Mouse (Mus musculus) midbrain, embryonic 12.5 days (tissue): ENCODE measurements around the gene Sema4g. TPM values are rescaled to one million over a fixed set of nuclear protein-coding genes. Genes with fewer than 3 reads are reported as not detected.
A peak's percentile ranks its signal among the peaks of the same experiment; 100 is the strongest.

ENCODE experiments used
- ATAC-seq: fragments of 200-750 bp; cut with Nextera tagmentation; 2 replicates; pipeline ENCODE4 v1.8.0; 2017; ENCODE audit warnings: low read depth, moderate TSS enrichment, moderate library complexity; ENCODE audit not compliant: low FRiP score
- H3K27ac ChIP-seq: fragments of 300-500 bp; sonication (generic); replicated peaks from 2 replicates; pipeline ENCODE4 v1.5.1; 2016; ENCODE audit warnings: mild to moderate bottlenecking
- H3K27me3 ChIP-seq: fragments of 300-500 bp; sonication (generic); 2 replicates; pipeline ENCODE4 v1.6.1; 2016; ENCODE audit warnings: mild to moderate bottlenecking
- H3K36me3 ChIP-seq: fragments of 300-500 bp; sonication (generic); 2 replicates; pipeline ENCODE4 v1.6.1; 2016
- H3K4me1 ChIP-seq: fragments of 300-500 bp; sonication (generic); 2 replicates; pipeline ENCODE4 v1.6.1; 2016
- H3K4me2 ChIP-seq: fragments of 300-500 bp; sonication (generic); replicated peaks from 2 replicates; pipeline ENCODE4 v1.6.1; 2016; ENCODE audit warnings: mild to moderate bottlenecking, moderate library complexity
- H3K4me3 ChIP-seq: fragments of 300-500 bp; sonication (generic); 2 replicates; pipeline ENCODE4 v1.5.1; 2016; ENCODE audit warnings: mild to moderate bottlenecking
- H3K9ac ChIP-seq: fragments of 300-500 bp; sonication (generic); replicated peaks from 2 replicates; pipeline ENCODE4 v1.6.1; 2016; ENCODE audit warnings: mild to moderate bottlenecking, moderate library complexity
- H3K9me3 ChIP-seq: fragments of 300-500 bp; sonication (generic); 2 replicates; pipeline ENCODE4 v1.6.1; 2016; ENCODE audit warnings: mild to moderate bottlenecking
- WGBS: fragments of 180-500 bp; shearing (Covaris S2); methylation state at CpG from one replicate; pipeline ENCODE4 v1.1.7; 2016; 5-methylcytosine and 5-hydroxymethylcytosine counted together
- polyA plus RNA-seq: library from polyadenylated mRNA; unstranded; fragments of >200 nt; fragmentation: Nextera tagmentation; extraction: Ambion mirVana; gene quantifications from 2 replicates; pipeline ENCODE4 v1.2.1, GENCODE M21; 2016

Sema4g gene
- polyA plus RNA-seq, 1 experiment from 2014 or later: 8.8 TPM

GRCm38 (mm10) chr19:45005957-45006712 lies 17.2 kb downstream of the Sema4g start, which contains the start of gene Mrpl43:
Mrpl43 (minus strand) TSS chr19:45006442.
- under 1% methylated on average over 82 of the region's 82 CpGs for WGBS
- Histone ChIP-seq H3K27me3 (no peaks in the 10 kb centered on the region), H3K36me3 (peaks cover 57% of the 10 kb centered on the region), H3K27ac (peak within 1 kb of the TSS; percentile 77), H3K9me3 (no peaks in the 10 kb centered on the region), H3K4me3 (peak within 1 kb of the TSS; percentile 97), H3K4me2 (peak within 1 kb of the TSS; percentile 88), H3K9ac (peak within 1 kb of the TSS; percentile 84), H3K4me1 (peaks cover 22% of the 10 kb centered on the region)
- peak; percentile 93 for ATAC-seq

DNA sequence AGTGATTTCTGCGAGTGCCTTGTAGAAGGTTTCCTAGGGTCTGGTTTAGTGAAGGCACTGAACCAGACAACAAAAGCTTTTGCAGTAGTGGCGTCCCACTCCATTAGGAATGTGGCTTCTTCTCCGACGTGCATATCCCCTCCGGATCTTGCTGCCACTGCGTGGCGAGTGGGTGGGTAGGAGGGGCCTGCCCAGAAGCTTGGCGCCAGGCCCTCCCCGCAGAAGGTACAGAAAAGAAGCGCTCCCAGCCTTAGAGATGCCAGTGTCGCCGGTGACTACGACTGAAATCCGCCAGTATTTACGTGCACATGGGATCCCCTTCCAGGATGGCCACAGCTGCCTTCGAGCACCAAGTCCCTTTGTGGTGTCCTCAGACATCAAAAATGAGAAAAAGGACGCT lies 18.1 kb downstream of the Sema4g start:
- 46% methylated on average over 17 of the region's 17 CpGs for WGBS
- Histone ChIP-seq H3K4me2 (peak overlapping the region; percentile 88), H3K27ac (peak overlapping the region; percentile 77), H3K4me1 (peaks cover 22% of the 10 kb centered on the region), H3K9ac (peak overlapping the region; percentile 84), H3K27me3 (no peaks in the 10 kb centered on the region), H3K36me3 (peaks cover 57% of the 10 kb centered on the region), H3K9me3 (no peaks in the 10 kb centered on the region), H3K4me3 (peak overlapping the region; percentile 97)
- ATAC-seq: no peak

- H3K4me3 ChIP-seq: peak overlapping the region; percentile 97
- H3K27me3 ChIP-seq: no peaks in the 10 kb centered on the region
- ATAC-seq: no peak
- no peak overlapping the region for H3K27ac ChIP-seq
- peaks cover 54% of the 10 kb centered on the region for H3K36me3 ChIP-seq
- H3K9me3 ChIP-seq: no peaks in the 10 kb centered on the region
- H3K9ac ChIP-seq: peak overlapping the region; percentile 84; the same call in 1 of the 2 replicates
- H3K4me1 ChIP-seq: peaks cover 27% of the 10 kb centered on the region
- peak overlapping the region; percentile 88 for H3K4me2 ChIP-seq
- 94% methylated on average over 20 of the region's 20 CpGs for WGBS
Measured at GRCm38 (mm10) chr19:45007425-45008191, 18.7 kb downstream of the Sema4g start.

GRCm38 (mm10) chr19:45010646-45011045 lies 21.7 kb downstream of the Sema4g start:
- ATAC-seq: no peak
- peaks cover 34% of the 10 kb centered on the region for H3K36me3 ChIP-seq
- peaks cover 5% of the 10 kb centered on the region; the same call in 1 of the 2 replicates for H3K27me3 ChIP-seq
- H3K4me2 ChIP-seq: no peak overlapping the region
- H3K9ac ChIP-seq: no peak overlapping the region
- 90% methylated on average over 4 of the region's 4 CpGs for WGBS
- H3K4me1 ChIP-seq: peaks cover 39% of the 10 kb centered on the region
- H3K27ac ChIP-seq: no peak overlapping the region
- no peak overlapping the region for H3K4me3 ChIP-seq
- H3K9me3 ChIP-seq: no peaks in the 10 kb centered on the region

DNA sequence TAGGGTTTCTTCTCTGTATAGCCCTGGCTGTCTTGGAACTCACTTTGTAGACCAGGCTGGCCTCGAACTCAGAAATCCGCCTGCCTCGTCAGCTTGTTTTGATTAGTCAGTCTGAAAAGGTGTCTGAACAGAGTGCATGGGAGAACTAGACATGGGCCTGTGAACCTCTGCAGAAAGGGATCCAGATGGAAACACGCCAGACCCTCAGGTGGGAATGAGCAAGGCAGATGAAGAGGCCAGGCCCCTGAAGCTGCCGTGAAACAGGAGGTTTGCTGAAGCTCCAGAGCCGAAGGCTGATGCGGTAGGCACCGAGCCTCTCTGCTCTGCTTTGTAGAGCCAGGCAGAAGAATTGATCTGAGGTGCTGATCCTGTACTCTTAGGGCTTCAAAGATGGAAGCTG lies 23.3 kb downstream of the Sema4g start:
- H3K9ac ChIP-seq: no peak overlapping the region
- WGBS: 87% methylated on average over 8 of the region's 8 CpGs
- H3K36me3 ChIP-seq: peaks cover 34% of the 10 kb centered on the region
- peaks cover 5% of the 10 kb centered on the region; the same call in 1 of the 2 replicates for H3K27me3 ChIP-seq
- H3K27ac ChIP-seq: peak overlapping the region; percentile 63
- no peaks in the 10 kb centered on the region for H3K9me3 ChIP-seq
- no peak overlapping the region for H3K4me2 ChIP-seq
- no peak for ATAC-seq
- no peak overlapping the region for H3K4me3 ChIP-seq
- H3K4me1 ChIP-seq: peaks cover 45% of the 10 kb centered on the region

GRCm38 (mm10) chr19:45012636-45013035 lies 23.7 kb downstream of the Sema4g start:
- peaks cover 34% of the 10 kb centered on the region for H3K36me3 ChIP-seq
- H3K9me3 ChIP-seq: no peaks in the 10 kb centered on the region
- peak overlapping the region; percentile 63 for H3K27ac ChIP-seq
- no peak overlapping the region for H3K9ac ChIP-seq
- peaks cover 43% of the 10 kb centered on the region for H3K4me1 ChIP-seq
- no peak for ATAC-seq
- H3K27me3 ChIP-seq: peaks cover 5% of the 10 kb centered on the region; the same call in 1 of the 2 replicates
- H3K4me3 ChIP-seq: no peak overlapping the region
- H3K4me2 ChIP-seq: no peak overlapping the region
- 37% methylated on average over 6 of the region's 6 CpGs for WGBS

- Histone ChIP-seq H3K27ac (no peak overlapping the region), H3K4me2 (no peak overlapping the region), H3K4me1 (peaks cover 42% of the 10 kb centered on the region), H3K9me3 (no peaks in the 10 kb centered on the region), H3K9ac (no peak overlapping the region), H3K36me3 (peaks cover 28% of the 10 kb centered on the region), H3K4me3 (no peak overlapping the region), H3K27me3 (peaks cover 5% of the 10 kb centered on the region; the same call in 1 of the 2 replicates)
- 67% methylated on average over 6 of the region's 6 CpGs for WGBS
- ATAC-seq: no peak
Measured at GRCm38 (mm10) chr19:45013581-45014225, 24.8 kb downstream of the Sema4g start.

DNA sequence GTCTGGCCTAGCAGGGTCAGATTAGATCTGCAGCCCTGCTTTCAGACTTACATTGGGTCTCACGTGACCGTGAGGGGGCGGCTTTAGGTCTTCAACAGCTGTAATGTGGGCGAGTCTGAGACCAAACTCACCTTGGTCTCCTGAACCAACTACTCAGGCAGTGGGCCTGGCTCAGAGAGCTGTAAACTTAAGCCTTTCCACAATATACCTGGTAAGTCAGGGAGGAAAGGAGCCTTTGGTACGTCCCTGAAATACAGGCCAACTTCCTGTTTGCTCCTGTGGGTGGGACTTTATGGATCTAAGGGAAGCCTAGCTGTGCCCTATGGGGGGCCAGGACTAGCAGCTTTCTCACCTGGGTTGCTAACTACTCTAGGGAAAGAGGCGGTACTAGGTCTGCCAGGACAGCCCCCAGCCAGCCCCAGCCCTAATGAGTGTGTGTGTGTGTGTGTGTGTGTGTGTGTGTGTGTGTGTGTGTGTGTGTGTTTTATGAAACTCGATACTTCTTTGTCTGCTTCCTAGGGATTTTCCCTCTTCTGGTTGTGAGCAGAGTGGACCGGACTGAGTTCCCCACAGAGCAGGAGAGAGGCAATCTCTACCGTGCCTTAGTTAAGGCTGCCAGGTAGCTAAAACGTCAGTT lies 25.6 kb downstream of the Sema4g start, which contains the start of gene Lzts2:
Gene Lzts2 (plus strand): TSS at position 80 of the 637 bp plus-strand sequence.
- peak within 1 kb of the TSS; percentile 54; the same call in 1 of the 2 replicates for H3K9ac ChIP-seq
- H3K36me3 ChIP-seq: peaks cover 25% of the 10 kb centered on the region
- H3K4me3 ChIP-seq: peak within 1 kb of the TSS; percentile 76
- no peaks in the 10 kb centered on the region for H3K9me3 ChIP-seq
- H3K4me1 ChIP-seq: peaks cover 50% of the 10 kb centered on the region
- peaks cover 5% of the 10 kb centered on the region; the same call in 1 of the 2 replicates for H3K27me3 ChIP-seq
- peak within 1 kb of the TSS; percentile 97 for H3K27ac ChIP-seq
- 10% methylated on average over 10 of the region's 10 CpGs for WGBS
- no peak for ATAC-seq
- peak within 1 kb of the TSS; percentile 74 for H3K4me2 ChIP-seq

GRCm38 (mm10) chr19:45014981-45015402 lies 26.1 kb downstream of the Sema4g start:
- peak overlapping the region; percentile 97; the same call in 1 of the 2 replicates for H3K27ac ChIP-seq
- under 1% methylated on average over 25 of the region's 25 CpGs for WGBS
- H3K36me3 ChIP-seq: peaks cover 23% of the 10 kb centered on the region
- H3K9me3 ChIP-seq: no peaks in the 10 kb centered on the region
- peaks cover 5% of the 10 kb centered on the region; the same call in 1 of the 2 replicates for H3K27me3 ChIP-seq
- ATAC-seq: no peak
- peaks cover 55% of the 10 kb centered on the region for H3K4me1 ChIP-seq
- peak overlapping the region; percentile 74 for H3K4me2 ChIP-seq
- H3K9ac ChIP-seq: peak overlapping the region; percentile 54; the same call in 1 of the 2 replicates
- peak overlapping the region; percentile 76 for H3K4me3 ChIP-seq

GRCm38 (mm10) chr19:45015518-45016281 lies 26.8 kb downstream of the Sema4g start:
- peak; percentile 21; the same call in 1 of the 2 replicates for ATAC-seq
- Histone ChIP-seq H3K27ac (peak overlapping the region; percentile 97), H3K4me1 (peaks cover 62% of the 10 kb centered on the region), H3K27me3 (peaks cover 5% of the 10 kb centered on the region; the same call in 1 of the 2 replicates), H3K9ac (peak overlapping the region; percentile 54), H3K9me3 (no peaks in the 10 kb centered on the region), H3K36me3 (peaks cover 16% of the 10 kb centered on the region), H3K4me2 (peak overlapping the region; percentile 74), H3K4me3 (peak overlapping the region; percentile 76)
- WGBS: under 1% methylated on average over 34 of the region's 34 CpGs
